Mouse (Mus musculus): ENCODE data around the gene Tpm4. TPM values are rescaled to one million over a fixed set of nuclear protein-coding genes. Genes with fewer than 3 reads are reported as not detected.
A peak's percentile ranks its signal among the peaks of the same experiment; 100 is the strongest.
"Not testable (repeated sequence)": the region's sequence is repeated elsewhere in the genome, so short reads cannot be mapped to it uniquely, and the experiment has no call there.

Gene Tpm4
- 434 TPM for polyA plus RNA-seq (2012; fragmentation: generic; extraction: Trizol)
- long read RNA-seq, experiment 1, transcript Tpm4-201 (8 exons, 2,128 nt): major isoform, 890 of 1,002 reads
- long read RNA-seq, experiment 1, partial matches to known transcripts: 79 of 1,002 reads
- long read RNA-seq, experiment 1, other reads (novel, unspliced or antisense): 33 of 1,002 reads
- long read RNA-seq, experiment 2, transcript Tpm4-201 (8 exons, 2,128 nt): major isoform, 7,859 of 8,101 reads
- long read RNA-seq, experiment 2, partial matches to known transcripts: 45 of 8,101 reads
- long read RNA-seq, experiment 2, other reads (novel, unspliced or antisense): 197 of 8,101 reads

DNA sequence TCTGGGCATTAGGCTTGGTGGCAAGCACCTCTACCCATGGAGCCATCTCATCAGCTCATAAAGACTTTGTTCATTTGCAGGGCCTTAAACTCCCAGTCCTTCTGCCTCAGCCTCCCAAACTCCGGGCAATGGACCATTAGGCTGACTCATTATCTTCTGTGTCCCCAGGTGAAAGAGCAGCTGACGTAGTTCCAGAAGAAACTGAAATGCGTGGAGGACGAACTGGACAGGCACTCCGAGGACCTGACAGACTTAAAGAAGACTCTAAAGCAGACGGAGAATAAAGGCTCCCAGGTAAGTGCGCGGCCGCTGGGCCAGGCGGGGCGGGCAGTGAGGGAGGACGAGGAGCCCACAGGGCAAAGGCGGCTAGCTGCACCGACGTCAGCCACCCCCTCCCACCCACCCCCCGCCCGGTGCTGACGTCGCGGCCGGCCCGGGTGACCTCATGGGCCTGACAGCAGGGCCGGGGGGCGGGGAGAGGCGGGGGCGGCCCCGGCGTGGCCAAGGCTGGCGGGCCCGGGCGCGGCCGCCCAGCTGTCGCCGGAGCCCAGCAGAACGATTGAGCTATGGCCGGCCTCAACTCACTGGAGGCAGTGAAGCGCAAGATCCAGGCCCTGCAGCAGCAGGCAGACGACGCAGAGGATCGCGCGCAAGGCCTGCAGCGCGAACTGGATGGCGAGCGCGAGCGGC lies at the start of gene Tpm4:
Gene Tpm4, plus strand, starts transcription at position 220 of the 690 bp plus-strand sequence.
- Histone ChIP-seq H3K79me2 (ENCODE audit: control insufficient read depth, insufficient read depth) (peaks cover 47% of the 10 kb centered on the region), H3ac (ENCODE audit: control insufficient read depth, insufficient read length, low read depth) (peak within 1 kb of the TSS; percentile 99), H3K36me3 (ENCODE audit: control insufficient read depth, insufficient read depth) (peaks cover 29% of the 10 kb centered on the region), H3K79me3 (ENCODE audit: low read depth) (peaks cover 36% of the 10 kb centered on the region), H3K4me3 (ENCODE audit: insufficient read depth, poor library complexity, severe bottlenecking) (peak within 1 kb of the TSS; percentile 83), H3K27me3 (ENCODE audit: control insufficient read depth, insufficient read depth, insufficient read length) (no peaks in the 10 kb centered on the region)
- peak; percentile 51 for TF ChIP-seq MYOD1 (IDR thresholded peaks at IDR 0.05; ENCODE audit: control insufficient read depth, insufficient read length, low read depth)
- no peak for TF ChIP-seq CTCF (IDR thresholded peaks at IDR 0.05; ENCODE audit: control insufficient read depth, insufficient read depth, insufficient read length)

DNA sequence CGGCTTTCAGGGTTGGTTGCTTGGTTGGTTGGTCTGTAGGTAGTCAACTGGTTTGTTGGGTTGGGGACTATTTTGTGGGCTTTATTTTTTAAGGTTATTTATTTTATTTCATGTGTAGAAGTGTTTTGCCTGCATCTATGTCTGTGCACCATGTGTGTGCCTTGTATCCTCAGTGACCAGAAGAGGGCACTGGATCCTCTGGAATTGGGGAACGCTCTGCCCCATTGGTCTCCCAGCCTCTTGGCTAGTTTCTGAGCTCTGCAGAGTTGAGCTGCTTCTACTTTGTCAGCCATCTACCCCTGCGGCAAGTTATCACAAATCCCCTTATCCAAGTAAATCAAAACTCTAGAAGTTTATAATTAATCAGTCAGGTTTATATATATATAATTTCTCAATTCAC lies 47.2 kb upstream of the Tpm4 start:
- H3K36me3 ChIP-seq (ENCODE audit: control insufficient read depth, insufficient read depth); H3K4me3 ChIP-seq (ENCODE audit: insufficient read depth, poor library complexity, severe bottlenecking): not testable (repeated sequence)

DNA sequence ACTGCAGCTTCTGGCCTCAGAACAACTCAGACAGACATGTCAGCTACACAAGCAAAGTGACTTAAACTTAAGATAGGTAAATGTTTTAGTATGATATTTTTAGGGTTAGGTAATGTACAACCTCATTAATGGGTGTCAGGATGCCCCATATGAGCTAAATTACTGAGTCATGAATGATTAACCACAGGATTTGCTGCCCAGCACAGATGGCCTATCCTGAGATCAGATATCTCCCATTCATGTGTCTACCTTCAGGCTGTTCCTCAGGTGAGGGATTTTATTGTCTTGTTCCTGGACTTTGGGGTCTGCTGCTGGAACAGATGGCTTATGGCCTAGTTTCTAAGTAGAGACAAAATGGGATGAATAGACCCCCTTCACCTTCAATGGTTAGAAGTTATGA lies 38.1 kb upstream of the Tpm4 start:
- not testable (repeated sequence) for H3K36me3 ChIP-seq (ENCODE audit: control insufficient read depth, insufficient read depth); H3K27me3 ChIP-seq (ENCODE audit: control insufficient read depth, insufficient read depth, insufficient read length); H3K79me3 ChIP-seq (ENCODE audit: low read depth); H3K4me3 ChIP-seq (ENCODE audit: insufficient read depth, poor library complexity, severe bottlenecking); H3K79me2 ChIP-seq (ENCODE audit: control insufficient read depth, insufficient read depth); H3ac ChIP-seq (ENCODE audit: control insufficient read depth, insufficient read length, low read depth)

More for the DNA sequence above, 47.2 kb upstream of the Tpm4 start:
- H3K79me3 ChIP-seq (ENCODE audit: low read depth); H3K27me3 ChIP-seq (ENCODE audit: control insufficient read depth, insufficient read depth, insufficient read length); H3ac ChIP-seq (ENCODE audit: control insufficient read depth, insufficient read length, low read depth); H3K79me2 ChIP-seq (ENCODE audit: control insufficient read depth, insufficient read depth): not testable (repeated sequence)

DNA sequence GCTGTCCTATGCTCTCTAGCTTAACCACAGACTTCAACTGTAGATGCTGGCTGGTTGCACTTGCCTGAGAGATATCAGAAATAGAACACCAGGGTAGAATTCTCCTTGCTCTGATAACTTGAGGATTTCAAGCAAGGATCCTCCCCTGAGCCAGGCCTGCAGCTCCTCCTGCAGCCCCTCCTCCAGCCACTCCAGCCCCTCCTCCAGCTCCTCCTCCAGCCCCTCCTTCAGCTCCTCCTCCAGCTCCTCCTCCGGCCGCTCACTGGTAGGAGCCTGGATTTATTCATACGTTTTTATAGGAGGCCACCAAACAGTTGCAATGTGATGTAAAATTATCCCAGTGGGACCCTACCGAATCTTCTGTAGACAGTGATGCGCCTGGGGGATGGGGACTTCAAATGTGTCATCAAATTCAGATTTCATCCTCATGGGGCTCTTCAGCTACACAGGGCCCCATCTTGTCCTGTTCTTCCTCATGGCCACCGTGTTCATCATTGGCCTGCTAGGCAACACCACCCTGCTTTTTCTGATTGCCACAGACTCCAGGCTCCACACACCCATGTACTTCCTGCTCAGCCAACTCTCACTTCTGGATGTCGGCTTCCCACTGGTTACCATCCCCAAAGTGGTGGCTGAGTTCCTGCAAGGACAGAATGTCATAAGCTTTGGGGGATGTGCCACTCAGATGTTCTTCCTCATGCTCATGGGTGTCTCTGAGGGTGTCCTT lies 35.2 kb upstream of the Tpm4 start:
- H3K79me2 ChIP-seq (ENCODE audit: control insufficient read depth, insufficient read depth); H3K4me3 ChIP-seq (ENCODE audit: insufficient read depth, poor library complexity, severe bottlenecking); H3K36me3 ChIP-seq (ENCODE audit: control insufficient read depth, insufficient read depth); H3K79me3 ChIP-seq (ENCODE audit: low read depth); H3ac ChIP-seq (ENCODE audit: control insufficient read depth, insufficient read length, low read depth); H3K27me3 ChIP-seq (ENCODE audit: control insufficient read depth, insufficient read depth, insufficient read length): not testable (repeated sequence)

DNA sequence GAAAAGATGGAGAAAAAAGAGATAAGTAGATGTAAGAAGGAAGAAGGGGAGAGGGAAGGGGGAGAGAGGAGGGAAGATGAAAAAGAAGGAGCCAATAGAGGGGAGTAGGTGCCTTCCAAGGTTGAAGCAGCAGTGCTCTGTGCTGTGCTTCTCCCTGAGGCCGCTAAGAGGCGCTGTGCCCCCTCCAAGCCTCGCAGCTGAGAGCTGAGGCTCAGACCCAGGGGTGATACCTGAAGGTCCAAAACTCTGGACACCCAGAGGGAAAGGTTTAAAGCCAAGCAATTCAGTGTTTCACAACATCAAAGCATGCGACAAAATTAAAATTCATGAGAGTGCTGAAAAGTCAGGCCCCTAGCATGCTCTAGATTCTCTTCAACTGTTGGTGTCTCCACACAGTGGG lies 29.6 kb upstream of the Tpm4 start:
- Histone ChIP-seq H3K36me3 (ENCODE audit: control insufficient read depth, insufficient read depth) (no peaks in the 10 kb centered on the region), H3K4me3 (ENCODE audit: insufficient read depth, poor library complexity, severe bottlenecking) (no peak overlapping the region), H3K79me3 (ENCODE audit: low read depth) (no peaks in the 10 kb centered on the region), H3ac (ENCODE audit: control insufficient read depth, insufficient read length, low read depth) (no peak overlapping the region), H3K27me3 (ENCODE audit: control insufficient read depth, insufficient read depth, insufficient read length) (peaks cover 11% of the 10 kb centered on the region), H3K79me2 (ENCODE audit: control insufficient read depth, insufficient read depth) (no peaks in the 10 kb centered on the region)
- TF ChIP-seq CEBPB (IDR thresholded peaks at IDR 0.05; ENCODE audit: low read depth): no peak
- TF ChIP-seq CTCF (IDR thresholded peaks at IDR 0.05; ENCODE audit: control insufficient read depth, insufficient read depth, insufficient read length): no peak
- TF ChIP-seq USF1 (IDR thresholded peaks at IDR 0.05; ENCODE audit: low read depth): no peak
- TF ChIP-seq FOSL1 (IDR thresholded peaks at IDR 0.05; ENCODE audit: insufficient read depth, low read length, poor library complexity, severe bottlenecking): no peak
- no peak for TF ChIP-seq MYOG (IDR thresholded peaks at IDR 0.05; ENCODE audit: control insufficient read depth, extremely low read depth, insufficient read length)

DNA sequence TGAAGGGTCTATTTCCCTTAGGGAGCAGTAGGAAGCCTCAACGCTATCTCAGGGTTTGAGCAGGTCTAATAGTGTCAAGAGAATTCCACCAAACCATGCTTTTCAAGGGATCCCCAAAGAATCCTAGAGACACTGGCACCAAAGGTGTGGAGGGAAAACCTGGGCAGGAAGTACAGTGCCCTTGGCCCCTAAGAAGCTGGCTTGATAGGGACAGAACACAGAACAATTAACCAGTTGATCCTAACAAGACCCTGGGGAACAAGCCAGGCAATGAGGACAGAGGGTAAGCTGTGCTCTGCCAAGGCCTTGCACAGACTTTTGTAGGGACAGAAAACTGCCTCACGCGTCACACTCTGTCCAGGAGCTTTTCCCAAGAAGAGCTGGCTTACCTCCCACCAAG lies 28.0 kb upstream of the Tpm4 start, which contains the start of gene Olfr374:
Gene Olfr374, plus strand, starts transcription at position 301 of the 400 bp plus-strand sequence.
- no peak within 1 kb of the TSS for H3K4me3 ChIP-seq (ENCODE audit: insufficient read depth, poor library complexity, severe bottlenecking)
- H3K36me3 ChIP-seq (ENCODE audit: control insufficient read depth, insufficient read depth): no peaks in the 10 kb centered on the region
- H3K27me3 ChIP-seq (ENCODE audit: control insufficient read depth, insufficient read depth, insufficient read length): peaks cover 11% of the 10 kb centered on the region
- H3ac ChIP-seq (ENCODE audit: control insufficient read depth, insufficient read length, low read depth): no peak within 1 kb of the TSS
- H3K79me3 ChIP-seq (ENCODE audit: low read depth): no peaks in the 10 kb centered on the region
- TF ChIP-seq CTCF (IDR thresholded peaks at IDR 0.05; ENCODE audit: control insufficient read depth, insufficient read depth, insufficient read length) (no peak), USF1 (IDR thresholded peaks at IDR 0.05; ENCODE audit: low read depth) (no peak), FOSL1 (IDR thresholded peaks at IDR 0.05; ENCODE audit: insufficient read depth, low read length, poor library complexity, severe bottlenecking) (no peak), CEBPB (IDR thresholded peaks at IDR 0.05; ENCODE audit: low read depth) (no peak), MAX (IDR thresholded peaks at IDR 0.05) (no peak), MYOG (IDR thresholded peaks at IDR 0.05; ENCODE audit: control insufficient read depth, extremely low read depth, insufficient read length) (no peak), MYOD1 (IDR thresholded peaks at IDR 0.05; ENCODE audit: control insufficient read depth, insufficient read length, low read depth) (no peak)
- no peaks in the 10 kb centered on the region for H3K79me2 ChIP-seq (ENCODE audit: control insufficient read depth, insufficient read depth)

All from C2C12 (cell line).